Mouse (Mus musculus) naive thymus-derived CD4-positive, alpha-beta T cell, adult 5 months (primary cell): ENCODE data around the gene Rpp21. TPM values are rescaled to one million over a fixed set of nuclear protein-coding genes. Genes with fewer than 3 reads are reported as not detected.

ENCODE experiments used
- polyA plus RNA-seq: library from polyadenylated mRNA; unstranded; fragments of 100-300 nt; shearing (Covaris generic); gene quantifications from one replicate; pipeline ENCODE4 v1.2.1, GENCODE M21; 2017

Gene Rpp21
- 173 TPM for polyA plus RNA-seq

DNA sequence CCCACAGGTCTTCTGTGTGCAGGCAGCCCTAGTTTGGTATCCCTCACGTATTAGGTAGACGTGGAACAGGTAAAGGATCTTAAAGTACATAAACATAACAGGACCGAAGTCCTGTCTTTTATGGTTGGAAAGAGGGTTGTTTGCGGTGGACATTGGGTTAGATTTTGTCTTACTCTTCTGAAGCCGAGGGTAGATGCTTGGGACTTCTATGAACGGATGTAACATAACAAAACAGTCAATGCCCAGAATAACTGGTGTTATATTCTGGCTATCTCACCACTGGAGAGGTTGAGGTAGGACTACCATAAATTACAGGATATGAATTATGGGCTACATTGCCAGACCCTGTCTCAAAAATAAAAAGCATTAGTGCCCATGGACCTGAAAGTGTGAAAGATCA, at the start of gene Rpp21:
TSS of gene Rpp21 (minus strand) at position 101 of the 400 bp plus-strand sequence.

GRCm38 (mm10) chr17:36286390-36286789, 28.5 kb upstream of the Rpp21 start, which contains the start of gene H2-M10.2:
Gene H2-M10.2, minus strand, starts transcription at chr17:36286490.

GRCm38 (mm10) chr17:36271586-36272256, 13.9 kb upstream of the Rpp21 start, which contains the start of gene Trim39:
Gene Trim39, minus strand, starts transcription at chr17:36272247.

Other genes with a start within 250 kb of the Rpp21 start
- 12.1 TPM for gene H2-T24, start 237.5 kb downstream of the Rpp21 start, polyA plus RNA-seq
- 382 TPM for gene H2-T23, start 225.2 kb downstream of the Rpp21 start, polyA plus RNA-seq
- 160 TPM for gene H2-T22, start 215.3 kb downstream of the Rpp21 start, polyA plus RNA-seq
- 0.62 TPM for gene Gm6034, start 215.1 kb downstream of the Rpp21 start, polyA plus RNA-seq
- gene Gm11127, start 199.7 kb downstream of the Rpp21 start, polyA plus RNA-seq = not detected
- 1.2 TPM for gene Gm19684, start 136.4 kb downstream of the Rpp21 start, polyA plus RNA-seq
- gene Gm7030, start 128.6 kb downstream of the Rpp21 start, polyA plus RNA-seq = not detected
- 9.4 TPM for gene Gm8909, start 89.5 kb downstream of the Rpp21 start, polyA plus RNA-seq
- 0.37 TPM for gene H2-T3, start 67.8 kb downstream of the Rpp21 start, polyA plus RNA-seq
- 37.1 TPM for gene Trim39, start 14.2 kb upstream of the Rpp21 start, polyA plus RNA-seq
- not detected for gene H2-M10.2, start 28.4 kb upstream of the Rpp21 start, polyA plus RNA-seq
- gene H2-M10.1, start 68.1 kb upstream of the Rpp21 start, polyA plus RNA-seq = not detected
- gene H2-M10.3, start 110.3 kb upstream of the Rpp21 start, polyA plus RNA-seq = not detected
- not detected for gene H2-M10.4, start 204.3 kb upstream of the Rpp21 start, polyA plus RNA-seq